ENCODE assay signal across 10 mouse cellular contexts in the genomic region with DNA sequence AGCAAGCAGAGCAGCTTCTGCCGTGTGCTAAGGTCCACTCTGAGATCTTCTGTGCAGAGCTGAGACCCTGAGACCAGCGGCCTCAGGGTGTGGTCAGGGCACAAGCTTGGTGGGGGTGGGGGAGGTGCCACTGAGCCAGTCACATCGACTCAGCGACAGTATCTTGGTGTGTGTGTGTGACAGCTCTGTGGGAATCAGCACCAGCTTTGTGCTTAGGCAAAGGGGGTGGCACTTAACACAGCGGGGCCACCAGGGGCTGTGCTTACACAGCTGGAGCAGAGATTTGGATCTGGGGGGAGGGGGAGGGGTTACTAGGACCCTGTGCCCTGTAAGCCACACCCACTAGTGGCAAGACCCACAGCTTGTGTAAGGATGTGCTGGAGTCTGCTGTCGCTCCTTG.
DNase-seq lines count a peak whose midpoint lies in the region; ATAC-seq and TF ChIP-seq lines count a peak whose summit lies in the region.
"Had no signal": no experiment of that assay in that cellular context is flagged by ENCODE, and none has a peak within 500 bp of the region (broad histone marks: within the 10 kb centered on the region; RNA-seq: fewer than 3 reads in every experiment).

No protein-coding gene starts in this region.

- no peaks in the 10 kb centered on the region for H3K9me3 ChIP-seq in liver, embryonic 12.5 days (replicated peaks)
- no peaks in the 10 kb centered on the region; the same call in 1 of the 2 replicates for H3K9me3 ChIP-seq in liver, postnatal 0 days (ENCODE audit: low read length)
- H3K9me3 ChIP-seq in embryonic facial prominence, embryonic 14.5 days (ENCODE audit: control insufficient read depth, low read length): no peaks in the 10 kb centered on the region
- H3K9me3 ChIP-seq in intestine, embryonic 16.5 days (ENCODE audit: control insufficient read depth, low read length): peaks cover 3% of the 10 kb centered on the region; the same call in 1 of the 2 replicates
- H3K9me3 ChIP-seq in neural tube, embryonic 15.5 days (replicated peaks): no peaks in the 10 kb centered on the region

- no peak for TF ChIP-seq EP300 in liver, postnatal 0 days (IDR thresholded peaks at IDR 0.05; ENCODE audit: low read depth)

- no peak for DNase-seq in liver, postnatal 0 days
- peak; percentile 53 for DNase-seq in embryonic facial prominence, embryonic 14.5 days (ENCODE audit: low spot score)
- DNase-seq in adrenal gland, adult (ENCODE audit: inconsistent age in 2 of 2, low spot score in 1 of 2): no peak
- DNase-seq in spleen, postnatal 4 days (ENCODE audit: low spot score in 2 of 2): no peak
- DNase-seq in MN1 (ENCODE audit: low spot score): no peak
- DNase-seq: right cerebral cortex, postnatal 25 days had no signal

- H3K4me2 ChIP-seq in liver, embryonic 12.5 days: no peak overlapping the region
- no peak overlapping the region for H3K4me2 ChIP-seq in liver, postnatal 0 days (ENCODE audit: low read depth, low read length)
- H3K4me2 ChIP-seq in embryonic facial prominence, embryonic 14.5 days (ENCODE audit: low read depth, low read length): no peak overlapping the region
- no peak overlapping the region for H3K4me2 ChIP-seq in intestine, embryonic 16.5 days (ENCODE audit: low read depth, low read length)
- no peak overlapping the region for H3K4me2 ChIP-seq in neural tube, embryonic 15.5 days

- H3K36me3 ChIP-seq in liver, embryonic 12.5 days: peaks cover 76% of the 10 kb centered on the region
- peaks cover 9% of the 10 kb centered on the region; the same call in 1 of the 2 replicates for H3K36me3 ChIP-seq in liver, postnatal 0 days (replicated peaks; ENCODE audit: insufficient read depth, low read length)
- peaks cover 83% of the 10 kb centered on the region for H3K36me3 ChIP-seq in embryonic facial prominence, embryonic 14.5 days (ENCODE audit: control insufficient read depth, insufficient read depth, low read length)
- H3K36me3 ChIP-seq in intestine, embryonic 16.5 days (ENCODE audit: control insufficient read depth, insufficient read depth, low read length): peaks cover 24% of the 10 kb centered on the region
- H3K36me3 ChIP-seq in neural tube, embryonic 15.5 days: peaks cover 40% of the 10 kb centered on the region

- peaks cover 49% of the 10 kb centered on the region for H3K4me1 ChIP-seq in liver, embryonic 12.5 days
- peaks cover 2% of the 10 kb centered on the region; the same call in 1 of the 2 replicates for H3K4me1 ChIP-seq in liver, postnatal 0 days (ENCODE audit: insufficient read depth)
- peaks cover 17% of the 10 kb centered on the region for H3K4me1 ChIP-seq in embryonic facial prominence, embryonic 14.5 days (ENCODE audit: control insufficient read depth, insufficient read depth, low read length)
- H3K4me1 ChIP-seq in intestine, embryonic 16.5 days (ENCODE audit: control insufficient read depth, insufficient read depth, low read length): peaks cover 33% of the 10 kb centered on the region
- H3K4me1 ChIP-seq in neural tube, embryonic 15.5 days: peaks cover 48% of the 10 kb centered on the region

- H3K4me3 ChIP-seq in liver, embryonic 12.5 days: no peak overlapping the region
- H3K4me3 ChIP-seq in liver, postnatal 0 days (ENCODE audit: low read depth, low read length): no peak overlapping the region
- H3K4me3 ChIP-seq in embryonic facial prominence, embryonic 14.5 days (ENCODE audit: low read depth, low read length): no peak overlapping the region
- H3K4me3 ChIP-seq in intestine, embryonic 16.5 days (ENCODE audit: low read length): no peak overlapping the region
- no peak overlapping the region for H3K4me3 ChIP-seq in neural tube, embryonic 15.5 days (replicated peaks)

- 0 out of 2 replicates have a peak overlapping the region, but pooled peaks have one; percentile 29 for H3K27ac ChIP-seq in liver, embryonic 12.5 days
- H3K27ac ChIP-seq in liver, postnatal 0 days (ENCODE audit: low read depth): no peak overlapping the region
- peak overlapping the region; percentile 78 for H3K27ac ChIP-seq in embryonic facial prominence, embryonic 14.5 days (replicated peaks; ENCODE audit: low read depth, low read length)
- peak overlapping the region; percentile 23 for H3K27ac ChIP-seq in intestine, embryonic 16.5 days (ENCODE audit: low read length)
- H3K27ac ChIP-seq in neural tube, embryonic 15.5 days (replicated peaks): peak overlapping the region; percentile 82
- H3K27ac ChIP-seq: kidney, postnatal 0 days had no signal

- H3K27me3 ChIP-seq in liver, embryonic 12.5 days (replicated peaks): no peaks in the 10 kb centered on the region
- no peaks in the 10 kb centered on the region for H3K27me3 ChIP-seq in liver, postnatal 0 days (ENCODE audit: insufficient read depth, low read length)
- H3K27me3 ChIP-seq in embryonic facial prominence, embryonic 14.5 days (replicated peaks; ENCODE audit: control insufficient read depth, insufficient read depth, low read length): no peaks in the 10 kb centered on the region
- no peaks in the 10 kb centered on the region for H3K27me3 ChIP-seq in intestine, embryonic 16.5 days (replicated peaks; ENCODE audit: control insufficient read depth, insufficient read depth, low read length)
- H3K27me3 ChIP-seq in neural tube, embryonic 15.5 days (replicated peaks): no peaks in the 10 kb centered on the region

- 24% methylated on average over 6 of the region's 6 CpGs for WGBS in liver, embryonic 12.5 days (ENCODE audit: insufficient replicate concordance)
- 34% methylated on average over 6 of the region's 6 CpGs for WGBS in liver, postnatal 0 days (ENCODE audit: insufficient replicate concordance)
- WGBS in embryonic facial prominence, embryonic 14.5 days: 23% methylated on average over 6 of the region's 6 CpGs
- 25% methylated on average over 6 of the region's 6 CpGs for WGBS in intestine, embryonic 16.5 days
- WGBS in neural tube, embryonic 15.5 days: 23% methylated on average over 6 of the region's 6 CpGs

- no peak for TF ChIP-seq CTCF in liver, postnatal 0 days (IDR thresholded peaks at IDR 0.05; ENCODE audit: low read depth)

- no peak overlapping the region; the same call in 1 of the 2 replicates for H3K9ac ChIP-seq in liver, embryonic 12.5 days
- no peak overlapping the region for H3K9ac ChIP-seq in liver, postnatal 0 days (replicated peaks)
- 0 out of 2 replicates have a peak overlapping the region, but pooled peaks have one; percentile 14 for H3K9ac ChIP-seq in embryonic facial prominence, embryonic 14.5 days (ENCODE audit: low read depth, low read length)
- 0 out of 2 replicates have a peak overlapping the region, but pooled peaks have one; percentile 25 for H3K9ac ChIP-seq in intestine, embryonic 16.5 days (ENCODE audit: low read depth, low read length)
- no peak overlapping the region for H3K9ac ChIP-seq in neural tube, embryonic 15.5 days (replicated peaks)

- ATAC-seq in liver, embryonic 12.5 days: no peak
- no peak for ATAC-seq in liver, postnatal 0 days
- ATAC-seq in embryonic facial prominence, embryonic 14.5 days (ENCODE audit: low read depth): 0 out of 2 replicates have a peak, but pooled peaks have one; percentile 12
- peak; percentile 15; the same call in 1 of the 2 replicates for ATAC-seq in intestine, embryonic 16.5 days
- no peak for ATAC-seq in neural tube, embryonic 15.5 days (ENCODE audit: low FRiP score)

Comparison
In these comparisons a context has a peak if more than half of its experiments do, and no peak if none do; other contexts are left out.
1. ATAC-seq: peak in embryonic facial prominence, embryonic 14.5 days (single experiment) and intestine, embryonic 16.5 days (single experiment); none in liver, embryonic 12.5 days (single experiment), liver, postnatal 0 days (single experiment) and neural tube, embryonic 15.5 days (single experiment).
2. H3K9ac ChIP-seq: peak in embryonic facial prominence, embryonic 14.5 days (single experiment) and intestine, embryonic 16.5 days (single experiment); none in liver, embryonic 12.5 days (single experiment), liver, postnatal 0 days (single experiment) and neural tube, embryonic 15.5 days (single experiment).